In the genomic region with DNA sequence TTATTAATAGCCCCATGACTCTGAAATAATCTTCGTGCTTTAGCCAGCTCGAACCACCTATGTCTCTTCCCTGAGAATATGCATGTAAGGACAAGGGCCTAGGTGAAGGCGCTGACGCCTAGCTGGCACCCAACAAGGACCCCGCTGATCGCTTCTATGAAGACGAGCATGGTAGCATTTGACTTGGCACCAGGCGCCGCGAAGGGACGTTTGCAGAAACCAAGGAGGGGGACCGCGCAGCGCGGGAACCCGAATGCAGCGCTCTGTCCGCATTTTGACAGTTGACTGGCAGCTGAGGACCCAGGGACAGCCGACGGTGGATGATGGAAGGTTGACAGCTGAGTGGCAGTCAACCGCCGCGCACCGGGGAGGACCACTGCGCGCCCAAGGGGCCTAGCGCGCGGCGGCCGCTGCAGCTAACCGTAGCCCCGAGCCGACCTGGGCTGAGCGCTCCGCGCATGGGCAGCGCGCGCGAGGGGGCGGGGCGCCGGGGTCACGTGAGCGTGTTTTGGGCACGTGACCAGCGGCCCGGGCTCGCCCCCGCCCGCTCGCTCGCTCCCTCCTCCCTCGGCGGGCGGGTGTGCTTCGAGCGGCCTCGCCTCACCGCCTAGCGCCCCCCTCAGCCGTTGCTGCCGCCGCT, we compare ENCODE assay signal across 7 mouse cellular contexts. TPM values are rescaled to one million over a fixed set of nuclear protein-coding genes. Genes with fewer than 3 reads are reported as not detected.
A peak's percentile ranks its signal among the peaks of the same experiment; 100 is the strongest.
DNase-seq lines count a peak whose midpoint lies in the region; ATAC-seq and TF ChIP-seq lines count a peak whose summit lies in the region.

A gene (plus strand): TSS at position 561 of the 640 bp plus-strand sequence.

- DNase-seq in adrenal gland, adult 8-10 months: peak; percentile 86
- peak; percentile 94 for DNase-seq in embryo, embryonic 9.5 days (ENCODE audit: extremely low spot score)
- DNase-seq in gonadal fat pad, adult 2 months (ENCODE audit: low read depth): no peak
- DNase-seq in left cerebral cortex, postnatal 4 days: peak; percentile 95

- peaks cover 5% of the 10 kb centered on the region; the same call in 1 of the 2 replicates for H3K4me1 ChIP-seq in intestine, postnatal 0 days (replicated peaks; ENCODE audit: control insufficient read depth, insufficient read depth, low read length)
- H3K4me1 ChIP-seq in midbrain, embryonic 12.5 days: peaks cover 31% of the 10 kb centered on the region
- peaks cover 24% of the 10 kb centered on the region for H3K4me1 ChIP-seq in small intestine, adult 2 months (ENCODE audit: control insufficient read depth, insufficient read depth, insufficient read length, low read length)

- H3K4me3 ChIP-seq in intestine, postnatal 0 days (ENCODE audit: low read depth, low read length): peak within 1 kb of the TSS; percentile 100
- H3K4me3 ChIP-seq in midbrain, embryonic 12.5 days: peak within 1 kb of the TSS; percentile 99
- peak within 1 kb of the TSS; percentile 94 for H3K4me3 ChIP-seq in small intestine, adult 2 months (ENCODE audit: low read depth, low read length)

- ATAC-seq in intestine, postnatal 0 days: peak; percentile 86
- peak; percentile 95 for ATAC-seq in midbrain, embryonic 12.5 days (ENCODE audit: low FRiP score, low read depth)

- H3K27ac ChIP-seq in intestine, postnatal 0 days (ENCODE audit: low read depth, low read length): peak within 1 kb of the TSS; percentile 93
- peak within 1 kb of the TSS; percentile 92 for H3K27ac ChIP-seq in midbrain, embryonic 12.5 days (replicated peaks)
- H3K27ac ChIP-seq in small intestine, adult 2 months (ENCODE audit: insufficient read depth, low read depth, low read length): peak within 1 kb of the TSS; percentile 54

- peak within 1 kb of the TSS; percentile 86 for H3K4me2 ChIP-seq in intestine, postnatal 0 days (replicated peaks; ENCODE audit: low read depth)
- peak within 1 kb of the TSS; percentile 97 for H3K4me2 ChIP-seq in midbrain, embryonic 12.5 days (replicated peaks)

- no peaks in the 10 kb centered on the region for H3K27me3 ChIP-seq in intestine, postnatal 0 days (replicated peaks; ENCODE audit: control insufficient read depth, insufficient read depth, low read length)
- no peaks in the 10 kb centered on the region for H3K27me3 ChIP-seq in midbrain, embryonic 12.5 days
- no peaks in the 10 kb centered on the region for H3K27me3 ChIP-seq in small intestine, adult 2 months (ENCODE audit: control insufficient read depth, insufficient read depth, low read length)

- intact Hi-C loops in left cerebral cortex, postnatal 4 days (cut with DNase I): loop anchor here (10.0 kb wide), 1 partner anchor 54 kb away; no protein-coding TSS in a partner anchor

- under 1% methylated on average over 49 of the region's 65 CpGs for WGBS in intestine, postnatal 0 days
- WGBS in midbrain, embryonic 12.5 days: 2% methylated on average over 30 of the region's 65 CpGs
- 1% methylated on average over 64 of the region's 65 CpGs for WGBS in small intestine, adult 2 months

- H3K9ac ChIP-seq in intestine, postnatal 0 days (ENCODE audit: low read depth, low read length): peak within 1 kb of the TSS; percentile 99
- H3K9ac ChIP-seq in midbrain, embryonic 12.5 days (replicated peaks): peak within 1 kb of the TSS; percentile 96

- peak; percentile 76 for TF ChIP-seq POLR2A in small intestine, adult 2 months (IDR thresholded peaks at IDR 0.05; ENCODE audit: low read depth, low read length)

- no peaks in the 10 kb centered on the region for H3K9me3 ChIP-seq in intestine, postnatal 0 days (ENCODE audit: control insufficient read depth)
- H3K9me3 ChIP-seq in midbrain, embryonic 12.5 days: no peaks in the 10 kb centered on the region

- H3K36me3 ChIP-seq in intestine, postnatal 0 days (ENCODE audit: control insufficient read depth, insufficient read depth): no peaks in the 10 kb centered on the region
- no peaks in the 10 kb centered on the region for H3K36me3 ChIP-seq in midbrain, embryonic 12.5 days
- no peaks in the 10 kb centered on the region for H3K36me3 ChIP-seq in small intestine, adult 2 months (ENCODE audit: control insufficient read depth, insufficient read depth, low read length)

- TF ChIP-seq CTCF in intestine, postnatal 0 days (IDR thresholded peaks at IDR 0.05; ENCODE audit: low read depth): peak; percentile 40; the same call in 1 of the 2 replicates
- TF ChIP-seq CTCF in small intestine, adult 2 months (IDR thresholded peaks at IDR 0.05; ENCODE audit: extremely low read depth, insufficient read length, insufficient replicate concordance, low read depth, low read length): no peak

RNA-seq across cellular contexts. Expression of the gene that starts here (rescaled TPM):
- 10 to 100 TPM; 44.3 to 62.9 (median 56.7) TPM for total RNA-seq in adrenal gland, adult 8-10 months (2022)
- polyA plus RNA-seq in gonadal fat pad, adult 2 months (2012; rRNA removed): 55.5 and 57.5 TPM in 2 replicates
- polyA plus RNA-seq in intestine, postnatal 0 days (2015; fragmentation: Nextera tagmentation; extraction: Ambion mirVana): 19.5 and 20.8 TPM in 2 replicates
- 100 to 1,000 TPM; 114 to 125 TPM for total RNA-seq in left cerebral cortex, postnatal 4 days (2021)
- polyA plus RNA-seq in midbrain, embryonic 12.5 days (2016; fragmentation: Nextera tagmentation; extraction: Ambion mirVana): 16.6 and 17.0 TPM in 2 replicates
- polyA plus RNA-seq in small intestine, adult 2 months (2012; rRNA removed): 36.9 and 101 TPM in 2 replicates
